Mouse (Mus musculus): ENCODE measurements around the gene Gm4498.
"Not testable (repeated sequence)": the region's sequence is repeated elsewhere in the genome, so short reads cannot be mapped to it uniquely, and the experiment has no call there.

The Gm4498 gene

GRCm38 (mm10) chr7:20233728-20234127, at the start of gene Gm4498:
Gene Gm4498 (minus strand): TSS chr7:20233828.
- in situ Hi-C loops (cut with MboI; ENCODE audit: low sequenced_read_pairs): not testable (repeated sequence)

GRCm38 (mm10) chr7:20262734-20263133, 29.1 kb upstream of the Gm4498 start, which contains the start of gene Gm5890:
Gene Gm5890 (minus strand): TSS chr7:20262834.
- in situ Hi-C loops (cut with MboI; ENCODE audit: low sequenced_read_pairs): not testable (repeated sequence)

GRCm38 (mm10) chr7:20205507-20205906, 28.1 kb downstream of the Gm4498 start, which contains the start of gene Gm6164:
Gene Gm6164 (minus strand): TSS chr7:20205607.
- in situ Hi-C loops (cut with MboI; ENCODE audit: low sequenced_read_pairs): not testable (repeated sequence)

GRCm38 (mm10) chr7:20193410-20193809, 40.2 kb downstream of the Gm4498 start, which contains the start of gene Vmn1r95:
Gene Vmn1r95 (plus strand): TSS chr7:20193710.
- in situ Hi-C loops (cut with MboI; ENCODE audit: low sequenced_read_pairs): not testable (repeated sequence)

Measured in CH12F3 (cell line).